Mouse (Mus musculus): Measurements from ENCODE around the gene Nup160. TPM values are rescaled to one million over a fixed set of nuclear protein-coding genes. Genes with fewer than 3 reads are reported as not detected.

Nup160 gene
- total RNA-seq (2023), result 100 to 1,000 TPM; 112 to 133 TPM

DNA sequence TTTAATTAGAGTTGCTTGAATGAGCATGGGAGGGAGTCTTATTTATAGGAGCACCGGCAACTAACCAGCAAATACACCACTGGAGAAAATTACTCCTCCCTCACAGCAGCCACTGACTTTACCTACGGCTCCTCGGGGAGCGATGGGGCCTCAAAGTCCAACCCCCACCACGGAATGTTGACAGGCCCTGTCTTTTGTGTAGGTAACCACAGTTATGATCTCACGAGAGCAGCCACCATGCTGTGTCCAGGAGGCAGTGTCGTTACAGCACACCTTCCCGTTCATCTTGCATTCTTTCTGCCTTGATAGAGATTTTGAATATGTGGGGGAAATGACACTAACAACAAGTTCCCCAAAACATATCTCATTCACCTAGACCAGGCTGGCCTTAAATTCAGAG, at the start of gene Nup160:
Nup160 (plus strand) TSS at position 209 of the 400 bp plus-strand sequence.

DNA sequence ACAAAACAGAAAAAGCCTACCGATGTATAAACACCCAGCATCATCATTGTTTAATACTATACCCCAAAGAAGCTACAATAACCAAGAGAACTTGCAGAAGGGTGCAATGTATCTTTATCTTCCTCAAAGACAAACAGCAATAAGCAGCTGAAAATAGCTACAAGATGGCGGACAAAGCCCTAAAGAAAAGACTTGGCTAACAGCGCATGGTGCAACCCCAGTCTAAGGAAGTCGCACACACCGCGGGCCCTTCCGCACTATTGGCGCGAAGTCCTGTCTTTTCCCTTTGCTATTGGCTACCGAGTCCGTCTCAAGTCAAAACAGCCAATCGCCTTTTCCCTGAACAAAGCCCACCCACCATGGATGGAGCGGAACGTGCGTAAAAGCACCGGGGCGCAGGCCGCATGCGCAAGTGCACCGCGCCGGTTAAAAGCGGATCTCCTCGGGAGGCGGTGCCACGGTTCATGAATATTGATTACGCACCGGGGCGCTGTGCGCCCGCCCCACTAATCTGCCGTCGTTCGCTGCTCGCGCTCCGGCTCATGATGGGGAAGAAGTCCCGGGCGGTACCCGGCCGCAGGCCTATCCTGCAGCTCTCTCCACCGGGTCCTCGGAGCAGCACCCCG, 68.2 kb downstream of the Nup160 start, which contains the start of gene Fnbp4:
Fnbp4 (plus strand) TSS at position 318 of the 626 bp plus-strand sequence.

DNA sequence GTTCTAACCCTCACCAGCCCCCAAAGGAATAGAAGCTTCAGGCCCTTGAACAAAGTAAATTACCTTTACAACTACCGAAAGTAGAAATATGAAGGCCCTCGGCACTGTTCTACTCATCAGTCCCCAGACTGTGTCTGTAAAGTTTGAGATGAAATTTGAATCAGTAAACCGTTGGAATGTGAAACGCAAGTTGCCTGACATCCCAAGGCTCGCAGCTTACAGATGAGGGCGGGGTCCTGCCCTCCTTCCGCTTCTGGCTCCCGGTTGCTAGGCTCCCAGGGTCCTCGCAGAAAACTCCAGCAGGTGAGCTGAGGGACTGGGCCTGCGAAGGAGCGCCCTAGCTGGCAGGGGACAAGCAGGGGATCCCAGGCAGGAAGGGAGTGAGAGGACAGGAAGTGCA, 105.4 kb downstream of the Nup160 start, which contains the start of gene Agbl2:
Agbl2 (plus strand) TSS at position 270 of the 400 bp plus-strand sequence.

Other genes starting within 250 kb of the Nup160 start
- gene Ptprj, start 96.6 kb upstream of the Nup160 start, total RNA-seq (2023), result 100 to 1,000 TPM; 174 to 181 TPM
- gene Fnbp4, start 68.2 kb downstream of the Nup160 start, total RNA-seq (2023), result 100 to 1,000 TPM; 280 to 293 TPM
- not detected for gene Agbl2, start 105.5 kb downstream of the Nup160 start, total RNA-seq (2023)
- gene Mtch2, start 169.9 kb downstream of the Nup160 start, total RNA-seq (2023), result 100 to 1,000 TPM; 106 to 107 TPM
- gene C1qtnf4, start 208.6 kb downstream of the Nup160 start, total RNA-seq (2023), result not detected
- gene Kbtbd4, start 227.5 kb downstream of the Nup160 start, total RNA-seq (2023), result 10 to 100 TPM; 27.7 to 31.1 TPM
- 100 to 1,000 TPM; 142 to 154 TPM for gene Ndufs3, start 227.6 kb downstream of the Nup160 start, total RNA-seq (2023)